In genomic region chr14:31412651-31413056, GRCm38 (mm10) we compare ENCODE assay signal across 9 mouse cellular contexts. TPM values are rescaled to one million over a fixed set of nuclear protein-coding genes. Genes with fewer than 3 reads are reported as not detected.
DNase-seq lines count a peak whose midpoint lies in the region; ATAC-seq and TF ChIP-seq lines count a peak whose summit lies in the region.
"Had no signal": no experiment of that assay in that cellular context is flagged by ENCODE, and none has a peak within 500 bp of the region (broad histone marks: within the 10 kb centered on the region; RNA-seq: fewer than 3 reads in every experiment).

No protein-coding gene starts in this region.

- H3K27me3 ChIP-seq in liver, embryonic 13.5 days: no peaks in the 10 kb centered on the region
- peaks cover 10% of the 10 kb centered on the region for H3K27me3 ChIP-seq in liver, embryonic 12.5 days (replicated peaks)
- H3K27me3 ChIP-seq in liver, postnatal 0 days (ENCODE audit: insufficient read depth, low read length): no peaks in the 10 kb centered on the region
- H3K27me3 ChIP-seq in midbrain, embryonic 10.5 days (ENCODE audit: low read depth, poor library complexity, severe bottlenecking): no peaks in the 10 kb centered on the region
- H3K27me3 ChIP-seq: neural tube, embryonic 13.5 days had no signal

- DNase-seq in adrenal gland, adult 2 months: peak; percentile 74
- no peak for DNase-seq in adrenal gland, adult 8-10 months
- DNase-seq in liver, embryonic 13.5 days: no peak
- peak; percentile 59 for DNase-seq in gastrocnemius, postnatal 14 days
- DNase-seq in liver, postnatal 0 days: no peak
- no peak for DNase-seq in layer of hippocampus, postnatal 10 days (ENCODE audit: low spot score in 2 of 2)
- DNase-seq in midbrain, embryonic 10.5 days (ENCODE audit: low spot score): no peak

- TF ChIP-seq EP300 in liver, postnatal 0 days (IDR thresholded peaks at IDR 0.05; ENCODE audit: low read depth): no peak

- intact Hi-C loops in gastrocnemius, postnatal 14 days (cut with DNase I; ENCODE audit: low total_unique reads): no loop called here

- no peak overlapping the region for H3K4me2 ChIP-seq in liver, embryonic 13.5 days
- H3K4me2 ChIP-seq in liver, embryonic 12.5 days: no peak overlapping the region
- H3K4me2 ChIP-seq in liver, postnatal 0 days (ENCODE audit: low read depth, low read length): 0 out of 2 replicates have a peak overlapping the region, but pooled peaks have one; percentile 30
- H3K4me2 ChIP-seq: neural tube, embryonic 13.5 days had no signal

- no peak for TF ChIP-seq CTCF in liver, postnatal 0 days (IDR thresholded peaks at IDR 0.05; ENCODE audit: low read depth)

- H3K9me3 ChIP-seq in liver, embryonic 13.5 days (replicated peaks): no peaks in the 10 kb centered on the region
- no peaks in the 10 kb centered on the region for H3K9me3 ChIP-seq in liver, embryonic 12.5 days (replicated peaks)
- H3K9me3 ChIP-seq in liver, postnatal 0 days (ENCODE audit: low read length): no peaks in the 10 kb centered on the region
- H3K9me3 ChIP-seq in midbrain, embryonic 10.5 days (replicated peaks): no peaks in the 10 kb centered on the region
- H3K9me3 ChIP-seq: neural tube, embryonic 13.5 days had no signal

- ATAC-seq in liver, embryonic 13.5 days (ENCODE audit: low read depth): no peak
- ATAC-seq in liver, embryonic 12.5 days: no peak
- ATAC-seq in liver, postnatal 0 days: no peak

- peaks cover 12% of the 10 kb centered on the region; the same call in 1 of the 2 replicates for H3K36me3 ChIP-seq in liver, embryonic 13.5 days
- H3K36me3 ChIP-seq in liver, embryonic 12.5 days: 0 out of 2 replicates have a peak, but pooled peaks cover 4% of the 10 kb centered on the region
- peaks cover 17% of the 10 kb centered on the region for H3K36me3 ChIP-seq in liver, postnatal 0 days (replicated peaks; ENCODE audit: insufficient read depth, low read length)
- peaks cover 9% of the 10 kb centered on the region; the same call in 1 of the 2 replicates for H3K36me3 ChIP-seq in midbrain, embryonic 10.5 days

- H3K4me1 ChIP-seq in liver, embryonic 13.5 days (replicated peaks): peaks cover 80% of the 10 kb centered on the region
- peaks cover 66% of the 10 kb centered on the region for H3K4me1 ChIP-seq in liver, embryonic 12.5 days
- H3K4me1 ChIP-seq in liver, postnatal 0 days (ENCODE audit: insufficient read depth): peaks cover 97% of the 10 kb centered on the region
- H3K4me1 ChIP-seq in midbrain, embryonic 10.5 days: peaks cover 38% of the 10 kb centered on the region

- WGBS in liver, embryonic 13.5 days (ENCODE audit: insufficient replicate concordance): 70% methylated on average over 10 of the region's 10 CpGs
- WGBS in liver, embryonic 12.5 days (ENCODE audit: insufficient replicate concordance): 71% methylated on average over 10 of the region's 10 CpGs
- 61% methylated on average over 10 of the region's 10 CpGs for WGBS in liver, postnatal 0 days (ENCODE audit: insufficient replicate concordance)
- 83% methylated on average over 10 of the region's 10 CpGs for WGBS in midbrain, embryonic 10.5 days

- H3K27ac ChIP-seq in liver, embryonic 13.5 days: peak overlapping the region; percentile 39
- no peak overlapping the region for H3K27ac ChIP-seq in liver, embryonic 12.5 days
- H3K27ac ChIP-seq in liver, postnatal 0 days (ENCODE audit: low read depth): peak overlapping the region; percentile 84
- no peak overlapping the region for H3K27ac ChIP-seq in midbrain, embryonic 10.5 days (replicated peaks)
- H3K27ac ChIP-seq: neural tube, embryonic 13.5 days had no signal

- H3K4me3 ChIP-seq in liver, embryonic 13.5 days (replicated peaks): no peak overlapping the region
- H3K4me3 ChIP-seq in liver, embryonic 12.5 days: no peak overlapping the region
- H3K4me3 ChIP-seq in liver, postnatal 0 days (ENCODE audit: low read depth, low read length): no peak overlapping the region
- no peak overlapping the region for H3K4me3 ChIP-seq in midbrain, embryonic 10.5 days
- H3K4me3 ChIP-seq: neural tube, embryonic 13.5 days had no signal

- no peak overlapping the region for H3K9ac ChIP-seq in liver, embryonic 13.5 days
- no peak overlapping the region for H3K9ac ChIP-seq in liver, embryonic 12.5 days
- no peak overlapping the region for H3K9ac ChIP-seq in liver, postnatal 0 days (replicated peaks)
- H3K9ac ChIP-seq: neural tube, embryonic 13.5 days had no signal

RNA-seq across cellular contexts. Expression of gene Sh3bp5, which starts 23.2 kb away (rescaled TPM):
- total RNA-seq in adrenal gland, adult 2 months (2021): 100 to 1,000 TPM; 111 to 164 TPM
- polyA plus RNA-seq in adrenal gland, adult 2 months (2012; rRNA removed): 21.1 and 28.5 TPM in 2 replicates
- 100 to 1,000 TPM; 112 to 172 (median 115) TPM for total RNA-seq in adrenal gland, adult 8-10 months (2022)
- 13.3 and 16.2 TPM in 2 replicates for polyA plus RNA-seq in liver, embryonic 13.5 days (2015; fragmentation: Nextera tagmentation; extraction: Ambion mirVana)
- polyA plus RNA-seq in liver, embryonic 12.5 days (2016; fragmentation: Nextera tagmentation; extraction: Ambion mirVana): 13.8 and 15.1 TPM in 2 replicates
- 10 to 100 TPM; 50.8 to 56.6 TPM for total RNA-seq in gastrocnemius, postnatal 14 days (2021)
- polyA plus RNA-seq in liver, postnatal 0 days (2015; fragmentation: Nextera tagmentation; extraction: Ambion mirVana): 29.7 and 31.8 TPM in 2 replicates
- total RNA-seq in layer of hippocampus, postnatal 10 days (2021): 100 to 1,000 TPM; 120 to 125 TPM
- polyA plus RNA-seq in midbrain, embryonic 10.5 days (2016; fragmentation: Nextera tagmentation; extraction: Ambion mirVana): 17.3 and 22.8 TPM in 2 replicates

Comparison
In these comparisons a context has a peak if more than half of its experiments do, and no peak if none do; other contexts are left out.
1. DNase-seq: peak in adrenal gland, adult 2 months (single experiment) and gastrocnemius, postnatal 14 days (single experiment); none in adrenal gland, adult 8-10 months (single experiment), liver, embryonic 13.5 days (single experiment), liver, postnatal 0 days (single experiment), layer of hippocampus, postnatal 10 days (0 of 2) and midbrain, embryonic 10.5 days (single experiment).
2. H3K27ac ChIP-seq: peak in liver, embryonic 13.5 days (single experiment) and liver, postnatal 0 days (single experiment); none in liver, embryonic 12.5 days (single experiment) and midbrain, embryonic 10.5 days (single experiment).